Mouse (Mus musculus): ENCODE results near the gene Trim71. TPM values are rescaled to one million over a fixed set of nuclear protein-coding genes. Genes with fewer than 3 reads are reported as not detected.

Gene Trim71
- polyA plus RNA-seq, 1 experiment from 2014 or later: 1.4 TPM

- WGBS (ENCODE audit: insufficient replicate concordance): 64% methylated on average over 11 of the region's 11 CpGs
- no peak overlapping the region for H3K4me2 ChIP-seq
These were observed 62.3 kb downstream of the Trim71 start for GRCm38 (mm10) chr9:114501913-114502312.

GRCm38 (mm10) chr9:114501111-114501510, 63.1 kb downstream of the Trim71 start:
- H3K4me2 ChIP-seq: no peak overlapping the region
- WGBS (ENCODE audit: insufficient replicate concordance): 21% methylated on average over 7 of the region's 7 CpGs
- no peaks in the 10 kb centered on the region for H3K9me3 ChIP-seq (replicated peaks)
- no peak for DNase-seq
- H3K4me1 ChIP-seq (replicated peaks): peaks cover 23% of the 10 kb centered on the region
- no peak for ATAC-seq (ENCODE audit: low read depth)
- no peaks in the 10 kb centered on the region for H3K27me3 ChIP-seq
- H3K27ac ChIP-seq: no peak overlapping the region
- H3K9ac ChIP-seq: no peak overlapping the region
- H3K36me3 ChIP-seq: no peaks in the 10 kb centered on the region
- no peak overlapping the region for H3K4me3 ChIP-seq (replicated peaks)

More at GRCm38 (mm10) chr9:114501913-114502312, 62.3 kb downstream of the Trim71 start:
- DNase-seq (no peak), ATAC-seq (ENCODE audit: low read depth) (no peak)
- no peaks in the 10 kb centered on the region for H3K27me3 ChIP-seq
- H3K27ac ChIP-seq: no peak overlapping the region
- H3K36me3 ChIP-seq: no peaks in the 10 kb centered on the region
- H3K9ac ChIP-seq: no peak overlapping the region
- H3K4me3 ChIP-seq (replicated peaks): no peak overlapping the region
- peaks cover 23% of the 10 kb centered on the region for H3K4me1 ChIP-seq (replicated peaks)
- H3K9me3 ChIP-seq (replicated peaks): no peaks in the 10 kb centered on the region

- WGBS (ENCODE audit: insufficient replicate concordance): 16% methylated on average over 15 of the region's 15 CpGs
- Histone ChIP-seq H3K4me1 (replicated peaks) (peaks cover 23% of the 10 kb centered on the region), H3K4me2 (no peak overlapping the region), H3K9me3 (replicated peaks) (no peaks in the 10 kb centered on the region), H3K27ac (no peak overlapping the region), H3K27me3 (no peaks in the 10 kb centered on the region), H3K4me3 (replicated peaks) (no peak overlapping the region), H3K36me3 (no peaks in the 10 kb centered on the region), H3K9ac (no peak overlapping the region)
- DNase-seq (peak; percentile 36), ATAC-seq (ENCODE audit: low read depth) (peak; percentile 37; the same call in 1 of the 2 replicates)
These were observed 64.2 kb downstream of the Trim71 start for GRCm38 (mm10) chr9:114499783-114500515.

- H3K4me3 ChIP-seq (replicated peaks): no peak overlapping the region
These were observed 66.0 kb downstream of the Trim71 start for GRCm38 (mm10) chr9:114498218-114498617.

GRCm38 (mm10) chr9:114496469-114496868, 67.7 kb downstream of the Trim71 start:
- Histone ChIP-seq H3K4me2 (no peak overlapping the region), H3K27me3 (no peaks in the 10 kb centered on the region), H3K4me1 (replicated peaks) (peaks cover 3% of the 10 kb centered on the region), H3K4me3 (replicated peaks) (no peak overlapping the region), H3K36me3 (no peaks in the 10 kb centered on the region), H3K27ac (no peak overlapping the region), H3K9me3 (replicated peaks) (no peaks in the 10 kb centered on the region), H3K9ac (no peak overlapping the region)
- no peak for DNase-seq
- WGBS (ENCODE audit: insufficient replicate concordance): 68% methylated on average over 7 of the region's 7 CpGs
- ATAC-seq (ENCODE audit: low read depth): no peak

More at GRCm38 (mm10) chr9:114498218-114498617, 66.0 kb downstream of the Trim71 start:
- H3K4me2 ChIP-seq: no peak overlapping the region
- no peaks in the 10 kb centered on the region for H3K9me3 ChIP-seq (replicated peaks)
- DNase-seq (peak; percentile 80), ATAC-seq (ENCODE audit: low read depth) (no peak; the same call in 1 of the 2 replicates)
- no peak overlapping the region for H3K27ac ChIP-seq
- 5% methylated on average over 11 of the region's 11 CpGs for WGBS (ENCODE audit: insufficient replicate concordance)
- H3K27me3 ChIP-seq: no peaks in the 10 kb centered on the region
- H3K36me3 ChIP-seq: no peaks in the 10 kb centered on the region
- H3K9ac ChIP-seq: no peak overlapping the region
- peaks cover 21% of the 10 kb centered on the region for H3K4me1 ChIP-seq (replicated peaks)

GRCm38 (mm10) chr9:114487481-114488258, 76.5 kb downstream of the Trim71 start:
- Histone ChIP-seq H3K4me2 (no peak overlapping the region), H3K4me3 (replicated peaks) (no peak overlapping the region), H3K36me3 (no peaks in the 10 kb centered on the region), H3K27me3 (no peaks in the 10 kb centered on the region), H3K9ac (no peak overlapping the region), H3K27ac (no peak overlapping the region), H3K4me1 (replicated peaks) (no peaks in the 10 kb centered on the region), H3K9me3 (replicated peaks) (no peaks in the 10 kb centered on the region)
- DNase-seq: no peak
- ATAC-seq (ENCODE audit: low read depth): no peak
- 60% methylated on average over 23 of the region's 23 CpGs for WGBS (ENCODE audit: insufficient replicate concordance)

GRCm38 (mm10) chr9:114486808-114487207, 77.4 kb downstream of the Trim71 start:
- Histone ChIP-seq H3K9ac (no peak overlapping the region), H3K27ac (no peak overlapping the region), H3K4me3 (replicated peaks) (no peak overlapping the region), H3K9me3 (replicated peaks) (no peaks in the 10 kb centered on the region), H3K36me3 (no peaks in the 10 kb centered on the region), H3K4me2 (no peak overlapping the region), H3K27me3 (no peaks in the 10 kb centered on the region), H3K4me1 (replicated peaks) (no peaks in the 10 kb centered on the region)
- WGBS (ENCODE audit: insufficient replicate concordance): 71% methylated on average over 4 of the region's 4 CpGs
- no peak for ATAC-seq (ENCODE audit: low read depth)
- no peak for DNase-seq

- 65% methylated on average over 5 of the region's 5 CpGs for WGBS (ENCODE audit: insufficient replicate concordance)
- Histone ChIP-seq H3K27ac (no peak overlapping the region), H3K4me3 (replicated peaks) (no peak overlapping the region), H3K4me1 (replicated peaks) (no peaks in the 10 kb centered on the region), H3K27me3 (no peaks in the 10 kb centered on the region), H3K9ac (no peak overlapping the region), H3K9me3 (replicated peaks) (no peaks in the 10 kb centered on the region), H3K4me2 (no peak overlapping the region), H3K36me3 (no peaks in the 10 kb centered on the region)
- DNase-seq (no peak), ATAC-seq (ENCODE audit: low read depth) (no peak)
These were observed 79.4 kb downstream of the Trim71 start for GRCm38 (mm10) chr9:114484771-114485170.

GRCm38 (mm10) chr9:114480940-114481339, 83.2 kb downstream of the Trim71 start:
- no peak overlapping the region for H3K27ac ChIP-seq
- no peaks in the 10 kb centered on the region for H3K36me3 ChIP-seq
- H3K4me2 ChIP-seq: no peak overlapping the region
- no peak for ATAC-seq (ENCODE audit: low read depth)
- no peaks in the 10 kb centered on the region for H3K4me1 ChIP-seq (replicated peaks)
- no peak overlapping the region for H3K9ac ChIP-seq
- no peak overlapping the region for H3K4me3 ChIP-seq (replicated peaks)
- H3K9me3 ChIP-seq (replicated peaks): no peaks in the 10 kb centered on the region
- DNase-seq: no peak
- no peaks in the 10 kb centered on the region for H3K27me3 ChIP-seq
- WGBS (ENCODE audit: insufficient replicate concordance): 54% methylated on average over 3 of the region's 3 CpGs

GRCm38 (mm10) chr9:114477019-114477418, 87.2 kb downstream of the Trim71 start:
- H3K27me3 ChIP-seq: no peaks in the 10 kb centered on the region
- no peak overlapping the region for H3K4me2 ChIP-seq
- 75% methylated on average over 9 of the region's 9 CpGs for WGBS (ENCODE audit: insufficient replicate concordance)
- no peaks in the 10 kb centered on the region for H3K9me3 ChIP-seq (replicated peaks)
- ATAC-seq (ENCODE audit: low read depth): no peak
- no peak for DNase-seq
- no peak overlapping the region for H3K9ac ChIP-seq
- H3K27ac ChIP-seq: no peak overlapping the region
- no peak overlapping the region for H3K4me3 ChIP-seq (replicated peaks)
- H3K36me3 ChIP-seq: no peaks in the 10 kb centered on the region
- H3K4me1 ChIP-seq (replicated peaks): no peaks in the 10 kb centered on the region

- H3K36me3 ChIP-seq: peaks cover 4% of the 10 kb centered on the region; the same call in 1 of the 2 replicates
- H3K4me3 ChIP-seq (replicated peaks): no peak overlapping the region
- WGBS (ENCODE audit: insufficient replicate concordance): 67% methylated on average over 7 of the region's 7 CpGs
- ATAC-seq (ENCODE audit: low read depth) (no peak), DNase-seq (no peak)
- no peak overlapping the region for H3K27ac ChIP-seq
- H3K4me2 ChIP-seq: no peak overlapping the region
- H3K4me1 ChIP-seq (replicated peaks): peaks cover 18% of the 10 kb centered on the region
- no peak overlapping the region for H3K9ac ChIP-seq
- H3K27me3 ChIP-seq: no peaks in the 10 kb centered on the region
- no peaks in the 10 kb centered on the region for H3K9me3 ChIP-seq (replicated peaks)
These were observed 92.3 kb downstream of the Trim71 start for GRCm38 (mm10) chr9:114471892-114472291.
